Mouse (Mus musculus) lung, adult 2 months (tissue): ENCODE measurements around the gene E030018B13Rik. TPM values are rescaled to one million over a fixed set of nuclear protein-coding genes. Genes with fewer than 3 reads are reported as not detected.
A peak's percentile ranks its signal among the peaks of the same experiment; 100 is the strongest.

Source experiments
- DNase-seq: peaks from one replicate; pipeline ENCODE4 v3.0.0; 2022
- H3K4me1 ChIP-seq: fragments of 200-500 bp; 2 replicates; pipeline ENCODE4 v1.6.1; 2011; ENCODE audit warnings: low read length; ENCODE audit not compliant: control insufficient read depth, insufficient read depth
- H3K4me3 ChIP-seq: fragments of 200-500 bp; replicated peaks from 2 replicates; pipeline ENCODE3; 2011; ENCODE audit warnings: low read depth, mild to moderate bottlenecking, control low read depth, low read length; ENCODE audit errors: extremely low read depth
- CTCF ChIP-seq: fragments of 200-500 bp; IDR thresholded peaks from 2 replicates; pipeline ENCODE4 v1.5.1; 2011; ENCODE audit warnings: mild to moderate bottlenecking, low read length, control low read depth; ENCODE audit not compliant: insufficient read depth
- POLR2A ChIP-seq: fragments of 200-500 bp; IDR thresholded peaks from 2 replicates; pipeline ENCODE4 v1.6.1; 2011; ENCODE audit warnings: low read depth, mild to moderate bottlenecking, control low read depth, low read length, borderline replicate concordance; ENCODE audit errors: extremely low read depth
- WGBS: fragments of 180-500 bp; shearing (Covaris S2); methylation state at CpG from one replicate; pipeline ENCODE4 v1.1.7; 2018; 5-methylcytosine and 5-hydroxymethylcytosine counted together
- polyA plus RNA-seq: library from polyadenylated mRNA; depleted of rRNA; stranded (reverse); fragments of >200 nt; gene quantifications from 2 replicates; pipeline ENCODE4 v1.2.3, GENCODE M21; 2012

The E030018B13Rik gene
- polyA plus RNA-seq, 1 experiment: not detected

DNA sequence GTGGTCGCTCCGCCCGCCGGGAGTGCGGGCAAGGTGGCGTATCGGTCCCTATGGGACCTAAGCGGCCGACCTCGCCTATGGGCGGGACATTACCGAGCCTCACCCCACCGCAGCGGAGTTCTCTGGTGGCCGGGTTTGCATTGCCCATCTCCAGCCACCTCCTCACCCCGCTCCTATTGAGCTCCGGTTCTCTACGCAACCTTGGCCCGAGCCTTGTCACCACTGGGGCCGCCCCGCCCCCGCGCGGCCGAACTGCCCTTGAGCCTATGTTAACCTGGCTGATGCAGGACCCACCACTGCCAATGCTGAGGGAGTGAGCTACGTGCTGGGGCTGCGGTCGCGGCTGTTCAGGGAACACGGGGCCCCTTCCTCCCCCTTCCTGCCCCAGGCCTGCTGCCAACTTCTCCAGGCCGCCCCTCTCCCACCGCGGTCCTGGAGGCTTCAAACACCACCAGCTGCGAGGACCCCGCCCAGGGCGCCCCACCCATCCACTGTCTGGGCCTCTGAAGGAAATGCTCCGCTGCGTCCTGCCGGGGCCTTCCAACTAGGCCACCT, 22.8 kb downstream of the E030018B13Rik start:
- WGBS: under 1% methylated on average over 38 of the region's 39 CpGs
- Histone ChIP-seq H3K4me1 (peaks cover 9% of the 10 kb centered on the region), H3K4me3 (peak overlapping the region; percentile 81)
- no peak for TF ChIP-seq CTCF
- peak; percentile 39; the same call in 1 of the 2 replicates for TF ChIP-seq POLR2A
- DNase-seq: no peak

- Histone ChIP-seq H3K4me3 (no peak overlapping the region), H3K4me1 (peaks cover 2% of the 10 kb centered on the region; the same call in 1 of the 2 replicates)
- DNase-seq: no peak
- no peak for TF ChIP-seq POLR2A
- no peak for TF ChIP-seq CTCF
- 84% methylated on average over 5 of the region's 5 CpGs for WGBS
Observed at GRCm38 (mm10) chr7:63940321-63940720, 23.7 kb downstream of the E030018B13Rik start.

- no peak for DNase-seq
- H3K4me1 ChIP-seq: peaks cover 2% of the 10 kb centered on the region; the same call in 1 of the 2 replicates
- no peak for TF ChIP-seq CTCF
- no peak for TF ChIP-seq POLR2A
- no peak overlapping the region for H3K4me3 ChIP-seq
- 70% methylated on average over 3 of the region's 3 CpGs for WGBS
Observed at GRCm38 (mm10) chr7:63941050-63941449, 24.4 kb downstream of the E030018B13Rik start.

DNA sequence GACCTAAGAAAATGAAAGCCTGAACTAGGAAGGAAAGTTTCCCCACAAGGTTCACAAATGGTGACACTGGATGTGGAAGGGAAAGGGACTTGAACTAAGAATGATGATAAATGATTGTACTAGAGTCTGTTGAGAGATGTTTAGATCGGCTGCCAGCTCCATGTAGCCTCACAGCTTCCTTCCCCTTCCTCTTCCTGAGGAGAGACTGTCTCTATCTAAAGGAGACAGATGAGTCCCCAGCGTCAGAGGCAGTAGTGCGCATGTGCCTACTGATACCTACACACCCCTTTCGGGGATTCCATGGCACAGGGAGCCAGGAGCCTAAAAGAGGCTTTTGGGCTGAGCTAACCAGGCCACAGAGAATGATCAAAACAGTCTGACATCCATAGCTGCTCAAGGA, 24.8 kb downstream of the E030018B13Rik start:
- DNase-seq: no peak
- Histone ChIP-seq H3K4me1 (peaks cover 2% of the 10 kb centered on the region; the same call in 1 of the 2 replicates), H3K4me3 (no peak overlapping the region)
- TF ChIP-seq POLR2A (no peak), CTCF (no peak)
- WGBS: 31% methylated on average over 4 of the region's 4 CpGs

GRCm38 (mm10) chr7:63943946-63944345, 27.3 kb downstream of the E030018B13Rik start:
- no peak for DNase-seq
- TF ChIP-seq CTCF (no peak), POLR2A (no peak)
- 50% methylated on average over 2 of the region's 2 CpGs for WGBS
- H3K4me1 ChIP-seq: peaks cover 2% of the 10 kb centered on the region; the same call in 1 of the 2 replicates
- H3K4me3 ChIP-seq: no peak overlapping the region

DNA sequence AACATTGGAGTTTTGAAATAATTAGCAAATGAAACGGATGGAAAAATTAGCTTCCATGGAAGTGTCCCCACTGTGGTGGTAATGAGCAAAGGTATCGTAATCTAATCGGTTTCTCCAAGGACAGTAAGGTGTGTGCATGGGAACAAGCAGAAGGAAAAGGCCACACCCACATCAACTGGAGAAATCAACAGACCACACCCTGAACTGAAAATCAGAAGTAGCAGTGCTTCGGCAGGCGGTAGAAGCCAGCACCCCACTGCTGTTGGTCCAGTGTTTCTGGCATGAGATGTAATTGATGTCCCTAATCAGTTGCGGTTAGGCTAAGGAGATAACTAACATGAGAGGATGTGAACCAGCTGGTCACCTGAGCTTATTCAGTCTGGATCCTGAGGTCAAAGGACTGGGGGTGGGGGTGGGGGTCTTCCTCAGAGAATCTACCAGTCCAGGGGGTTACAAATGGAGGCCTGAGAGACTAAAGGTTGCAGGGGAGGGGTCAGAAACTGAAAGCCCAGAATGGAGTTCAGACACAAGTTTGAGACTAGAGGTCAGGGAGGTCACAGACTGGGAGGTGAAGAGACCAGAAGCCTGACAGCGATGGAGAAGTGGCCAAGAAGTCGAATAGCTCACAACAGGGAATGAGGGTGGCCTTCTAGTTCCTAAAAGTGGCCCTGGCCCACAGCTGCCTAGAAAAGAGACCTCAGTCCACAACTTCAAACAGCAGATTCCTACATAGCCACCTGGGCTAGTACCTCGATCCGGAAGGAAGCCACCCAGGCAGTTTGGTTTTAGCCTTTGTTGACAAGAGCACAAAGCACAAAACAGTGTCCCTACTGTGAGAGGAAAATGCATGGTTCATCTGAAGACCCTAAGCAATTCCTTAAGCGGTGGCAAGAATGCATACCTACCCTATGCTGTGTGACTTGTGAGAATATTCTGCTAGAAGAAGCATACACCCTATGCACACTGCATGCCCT, 31.1 kb downstream of the E030018B13Rik start:
- no peak for DNase-seq
- 62% methylated on average over 11 of the region's 11 CpGs for WGBS
- no peaks in the 10 kb centered on the region for H3K4me1 ChIP-seq
- H3K4me3 ChIP-seq: no peak overlapping the region
- no peak for TF ChIP-seq CTCF
- TF ChIP-seq POLR2A: no peak

GRCm38 (mm10) chr7:63949176-63949575, 32.5 kb downstream of the E030018B13Rik start:
- WGBS: 78% methylated on average over 3 of the region's 3 CpGs
- Histone ChIP-seq H3K4me1 (no peaks in the 10 kb centered on the region), H3K4me3 (no peak overlapping the region)
- no peak for DNase-seq
- no peak for TF ChIP-seq CTCF

DNA sequence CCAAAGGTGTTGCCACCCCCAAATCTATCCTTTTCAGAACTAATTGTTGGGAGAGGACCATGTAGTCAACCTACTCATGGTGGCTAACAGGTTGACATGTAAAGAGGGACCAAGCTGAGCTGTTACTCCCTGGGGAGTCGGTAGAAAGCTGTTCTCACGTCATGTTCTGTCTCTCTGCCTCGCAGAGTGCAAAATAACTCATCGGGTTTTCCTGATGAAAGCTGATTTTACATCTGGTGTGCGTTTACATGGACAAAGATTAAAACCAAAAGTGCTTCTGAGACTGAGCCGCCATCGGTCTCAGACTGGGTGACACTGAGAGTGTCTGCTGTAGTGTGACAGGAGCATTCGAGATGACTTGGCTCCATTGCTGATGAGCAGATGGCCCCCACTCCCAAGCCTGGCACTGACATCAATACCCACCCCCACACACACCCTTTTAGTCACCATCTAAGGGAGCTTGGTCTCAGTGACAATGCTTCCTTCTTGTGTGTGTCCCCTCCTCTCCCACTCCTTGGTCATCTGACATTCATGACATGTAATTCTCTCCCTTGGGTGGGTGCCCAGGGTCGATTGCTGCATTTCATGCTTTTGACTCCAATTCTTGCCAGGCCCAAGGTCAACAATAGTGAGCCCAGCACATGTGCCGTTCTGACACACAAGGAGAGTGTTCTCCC, 34.4 kb downstream of the E030018B13Rik start:
- no peak overlapping the region for H3K4me3 ChIP-seq
- H3K4me1 ChIP-seq: no peaks in the 10 kb centered on the region
- no peak for DNase-seq
- TF ChIP-seq POLR2A: no peak
- TF ChIP-seq CTCF: no peak
- 70% methylated on average over 10 of the region's 10 CpGs for WGBS

DNA sequence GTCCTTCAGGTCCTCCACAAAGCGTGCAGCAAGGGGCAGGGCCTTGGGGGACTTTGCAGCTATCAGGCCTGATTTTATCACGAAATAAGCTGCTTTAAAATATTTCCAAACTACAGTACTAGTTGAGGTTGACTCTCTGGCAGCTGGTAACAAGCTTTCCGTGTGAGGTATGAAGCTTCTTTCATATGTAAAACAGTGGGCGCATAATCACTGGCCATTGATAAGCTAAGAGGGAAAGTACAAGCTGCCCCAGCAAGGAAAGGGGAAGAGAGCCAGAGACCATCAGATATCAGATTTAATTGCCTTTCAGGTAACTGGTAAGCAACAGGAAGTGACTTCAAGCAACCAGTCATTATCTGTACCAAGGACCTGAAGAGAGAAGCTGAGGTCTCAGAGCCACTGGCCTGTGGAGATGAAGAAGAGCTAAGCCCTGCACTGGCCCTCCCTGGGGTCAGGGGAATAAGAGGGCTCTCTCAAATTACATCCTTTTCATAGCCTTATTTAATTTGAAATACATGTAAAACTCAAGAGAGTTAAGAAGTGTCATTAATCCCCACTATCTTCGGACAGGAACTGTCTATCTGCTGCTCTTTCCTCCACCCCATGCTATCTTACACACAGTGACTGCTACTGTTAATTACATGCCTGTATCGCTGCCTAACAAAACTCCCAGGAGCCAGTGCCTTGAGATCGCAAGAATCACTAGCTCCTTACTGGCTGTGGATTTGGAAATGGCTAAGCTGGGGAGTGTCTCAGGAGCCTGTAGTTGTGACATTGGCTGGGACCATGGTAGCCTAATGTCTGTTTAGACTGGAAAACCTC, 35.6 kb downstream of the E030018B13Rik start:
- no peak for DNase-seq
- 81% methylated on average over 7 of the region's 7 CpGs for WGBS

More for the DNA sequence above, 35.6 kb downstream of the E030018B13Rik start:
- H3K4me1 ChIP-seq: no peaks in the 10 kb centered on the region
- TF ChIP-seq POLR2A (no peak), CTCF (no peak)
- H3K4me3 ChIP-seq: no peak overlapping the region
